Mouse (Mus musculus) mouse embryonic stem cell (cell line): ENCODE results near the gene Fhl2.
"Not testable (repeated sequence)": the region's sequence is repeated elsewhere in the genome, so short reads cannot be mapped to it uniquely, and the experiment has no call there.

Experiments
- in situ Hi-C, 2 experiments: fragments of 300-500 bp; cut with MboI; formaldehyde crosslinking; loops; 1 replicate in 1 of 2; 3 replicates in 1 of 2; pipeline ENCODE4 v1.14.3; 2019 to 2020; ENCODE audit warnings: low sequenced_read_pairs in 2 of 2, low pct_unique_long_range_greater_than_20kb in 1 of 2, mixed read lengths in 1 of 2; ENCODE audit not compliant: unreplicated experiment in 1 of 2

Fhl2 gene

GRCm38 (mm10) chr1:43199210-43199866 lies 2.6 kb upstream of the Fhl2 start:
- in situ Hi-C loops, result no loop called here

- in situ Hi-C loops, result no loop called here
Measured at GRCm38 (mm10) chr1:43196059-43196458, 725 bp downstream of the Fhl2 start.

DNA sequence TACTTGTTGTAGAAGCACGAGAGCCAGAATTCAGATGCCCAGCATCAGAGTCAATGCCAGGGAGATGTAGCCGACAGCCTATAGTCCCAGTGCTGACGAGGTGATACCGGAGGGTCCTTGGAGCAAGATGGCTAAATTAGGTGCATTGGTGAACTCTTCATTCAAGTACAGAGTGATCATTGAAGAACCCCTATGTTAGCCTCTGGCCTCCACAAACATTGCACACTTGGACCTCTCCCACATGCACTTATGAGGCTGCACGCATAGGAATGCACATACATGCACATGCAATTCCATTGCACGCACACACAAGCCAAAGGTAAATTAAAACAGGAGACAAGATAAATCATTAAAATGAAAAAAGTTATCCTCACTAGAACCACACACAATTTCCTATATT lies 3.4 kb downstream of the Fhl2 start:
- in situ Hi-C loops, result no loop called here

- in situ Hi-C loops, result no loop called here
Measured at GRCm38 (mm10) chr1:43192471-43192870, 4.3 kb downstream of the Fhl2 start.

- in situ Hi-C loops, result no loop called here
Measured at GRCm38 (mm10) chr1:43191078-43191477, 5.7 kb downstream of the Fhl2 start.

DNA sequence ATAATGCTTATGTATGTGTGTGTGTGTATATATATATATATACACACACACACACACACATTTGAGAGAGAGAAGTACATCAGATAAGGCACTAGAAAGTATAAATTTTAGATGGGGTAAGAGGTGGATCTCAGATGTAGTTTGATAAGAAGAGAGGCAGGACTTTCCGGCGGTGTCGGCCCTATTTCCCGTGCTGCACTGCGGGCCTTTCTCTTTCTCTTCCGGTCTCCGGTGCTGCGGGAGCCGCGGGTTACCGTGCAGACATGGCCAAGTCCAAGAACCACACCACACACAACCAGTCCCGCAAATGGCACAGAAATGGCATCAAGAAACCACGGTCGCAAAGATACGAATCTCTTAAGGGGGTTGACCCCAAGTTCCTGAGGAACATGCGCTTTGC lies 7.9 kb downstream of the Fhl2 start:
- in situ Hi-C loops, result not testable (repeated sequence)

GRCm38 (mm10) chr1:43186334-43186733 lies 10.4 kb downstream of the Fhl2 start:
- in situ Hi-C loops, result no loop called here

DNA sequence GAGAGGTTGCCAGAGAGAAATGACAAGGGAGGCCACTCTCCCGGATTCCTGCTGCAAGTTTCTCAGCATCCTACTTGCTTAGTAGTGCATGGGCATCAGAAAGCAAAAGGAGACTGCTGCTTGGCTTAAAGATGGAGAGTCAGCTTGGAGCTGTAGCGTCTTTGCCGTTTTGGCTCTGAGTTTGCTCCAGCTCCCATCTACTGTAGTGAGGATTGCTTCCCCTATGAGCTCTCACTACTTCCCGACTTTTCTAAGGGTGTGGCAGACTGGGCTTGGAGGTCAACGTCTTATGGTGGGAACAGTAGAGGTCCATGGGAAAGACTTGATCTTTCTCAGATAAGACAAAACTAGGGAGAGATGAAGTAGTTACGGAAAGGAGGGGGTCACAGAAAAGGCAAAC lies 15.9 kb downstream of the Fhl2 start:
- in situ Hi-C loops, result no loop called here

DNA sequence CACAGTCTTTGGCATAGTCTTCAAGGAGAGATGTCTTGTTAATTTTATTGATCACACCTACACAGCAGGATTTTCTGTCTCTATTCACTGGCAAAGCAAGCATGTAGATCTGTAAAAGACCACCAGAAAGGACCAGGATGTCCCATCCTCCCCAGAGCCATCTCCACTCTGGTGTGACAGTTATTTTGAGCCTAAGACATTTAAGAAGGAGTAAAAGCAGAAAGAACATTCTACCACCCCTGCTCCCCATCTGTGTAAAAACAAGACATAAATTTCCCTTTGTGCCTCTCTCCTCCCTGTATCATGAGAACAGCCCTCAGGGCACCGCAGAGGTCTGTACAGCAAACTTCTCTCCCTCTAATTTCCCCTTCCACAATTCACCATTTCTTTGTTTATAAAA lies 18.0 kb downstream of the Fhl2 start:
- in situ Hi-C loops, result no loop called here

DNA sequence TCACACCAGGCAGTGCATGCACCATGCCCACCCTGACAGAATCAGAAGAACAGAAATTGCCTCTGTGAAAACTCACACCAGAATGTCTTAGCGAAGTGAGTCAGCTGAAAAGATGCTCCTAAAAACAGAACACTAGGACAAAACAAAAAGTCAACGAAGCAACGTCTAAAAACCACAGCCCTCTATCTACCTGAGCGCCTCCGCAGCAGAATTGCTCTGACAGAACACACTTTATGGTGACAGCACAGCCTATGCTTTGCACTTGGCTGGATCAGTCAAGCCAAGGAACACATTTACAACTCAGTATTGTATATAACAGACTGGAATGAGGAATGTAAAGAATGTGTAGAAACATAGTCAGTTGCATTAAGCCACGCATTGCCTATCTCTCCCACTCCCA lies 18.4 kb downstream of the Fhl2 start:
- in situ Hi-C loops, result no loop called here

GRCm38 (mm10) chr1:43173283-43174226 lies 23.2 kb downstream of the Fhl2 start:
- in situ Hi-C loops, result loop anchor here in 1 of 2 experiments (25.0 kb wide), 1 partner anchor 564 kb away; the partner anchor contains the start of gene 1500015O10Rik

- in situ Hi-C loops, result loop anchor here in 1 of 2 experiments (25.0 kb wide), 1 partner anchor 565 kb away; the partner anchor contains the start of gene 1500015O10Rik
Measured at GRCm38 (mm10) chr1:43171816-43172215, 25.0 kb downstream of the Fhl2 start.

DNA sequence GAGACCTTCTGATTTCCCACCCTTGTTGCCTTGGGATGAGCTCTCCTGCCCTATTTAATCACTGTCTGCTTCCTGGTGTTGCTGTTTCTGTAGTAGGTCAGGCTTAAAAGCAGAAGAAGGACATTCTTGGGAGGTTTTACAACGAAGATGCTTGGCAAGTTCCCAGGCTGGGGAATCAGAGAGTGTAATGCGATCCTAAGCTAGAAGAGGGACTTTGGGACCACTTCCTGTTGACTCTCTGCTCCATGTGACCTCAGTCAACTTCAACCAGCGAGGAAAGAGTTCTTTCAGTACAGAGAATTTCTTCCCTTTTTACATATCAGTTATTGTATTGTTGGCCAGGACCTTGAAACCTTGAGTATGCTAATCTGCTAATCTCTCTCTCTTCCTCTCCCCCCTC lies 25.7 kb downstream of the Fhl2 start:
- in situ Hi-C loops, result loop anchor here in 1 of 2 experiments (25.0 kb wide), 1 partner anchor 566 kb away; the partner anchor contains the start of gene 1500015O10Rik

DNA sequence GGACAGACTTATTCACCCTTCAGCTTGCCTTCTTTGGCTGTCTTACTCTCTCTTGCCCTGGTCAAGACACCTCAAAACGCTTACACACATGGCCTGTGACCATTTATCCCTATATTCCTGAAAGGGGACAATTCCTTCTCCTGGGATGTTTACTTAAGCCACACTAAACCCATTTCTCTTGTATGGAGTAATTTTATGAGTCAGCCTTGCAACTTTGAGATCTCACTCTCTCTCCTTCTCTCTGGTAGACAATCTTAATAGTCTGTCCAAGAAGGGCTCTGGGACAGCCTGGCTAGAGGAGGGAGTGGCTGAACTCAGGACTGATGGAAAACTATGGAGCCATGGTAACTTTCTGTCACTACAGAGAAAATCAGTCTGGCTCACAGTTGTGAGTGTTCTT lies 27.1 kb downstream of the Fhl2 start:
- in situ Hi-C loops, result loop anchor here in 1 of 2 experiments (25.0 kb wide), 1 partner anchor 568 kb away; the partner anchor contains the start of gene 1500015O10Rik

GRCm38 (mm10) chr1:43169227-43169626 lies 27.6 kb downstream of the Fhl2 start:
- in situ Hi-C loops, result loop anchor here in 1 of 2 experiments (25.0 kb wide), 1 partner anchor 568 kb away; the partner anchor contains the start of gene 1500015O10Rik

DNA sequence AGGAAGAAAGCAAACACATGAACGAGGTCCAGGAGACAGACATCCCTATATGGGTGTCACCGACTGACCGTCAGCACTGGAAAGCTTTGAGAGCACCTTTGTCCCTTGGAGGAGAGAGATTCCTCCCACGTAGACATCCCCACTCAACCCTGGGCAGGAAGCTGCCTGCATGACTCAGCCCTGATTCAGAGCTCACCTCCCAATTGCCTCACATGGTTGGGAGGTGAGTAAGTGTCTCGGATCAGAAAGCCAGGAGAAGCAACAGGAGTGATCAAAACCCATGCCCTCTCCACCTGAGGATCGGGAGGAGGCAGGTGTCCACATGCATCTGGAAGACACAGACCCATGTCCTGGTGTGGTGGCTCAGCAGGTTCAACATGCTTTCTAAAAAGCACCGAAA lies 28.2 kb downstream of the Fhl2 start:
- in situ Hi-C loops, result loop anchor here in 1 of 2 experiments (25.0 kb wide), 1 partner anchor 569 kb away; the partner anchor contains the start of gene 1500015O10Rik

- in situ Hi-C loops, result loop anchor here in 1 of 2 experiments (25.0 kb wide), 1 partner anchor 569 kb away; the partner anchor contains the start of gene 1500015O10Rik
Measured at GRCm38 (mm10) chr1:43168026-43168425, 28.8 kb downstream of the Fhl2 start.

DNA sequence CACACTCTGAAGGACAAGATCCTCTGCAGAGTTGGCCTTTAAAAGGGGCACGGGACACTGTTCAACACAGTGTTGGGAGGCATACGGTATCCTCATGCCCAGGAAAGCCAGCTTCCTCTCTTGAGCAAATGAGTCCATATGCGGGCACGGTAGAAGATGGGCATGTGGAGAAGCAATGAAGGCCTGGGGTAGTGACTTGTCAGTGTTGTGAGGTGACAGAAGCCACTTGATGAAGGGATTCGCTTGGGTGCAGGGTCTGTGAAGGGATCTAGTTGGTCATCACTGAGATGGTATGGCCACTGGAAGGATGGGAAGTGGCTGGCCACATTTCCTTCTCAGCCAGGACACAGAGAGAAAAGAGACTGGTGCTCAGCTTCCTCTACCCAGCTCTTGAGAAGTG lies 32.2 kb downstream of the Fhl2 start:
- in situ Hi-C loops, result loop anchor here in 1 of 2 experiments (25.0 kb wide), 1 partner anchor 573 kb away; the partner anchor contains the start of gene 1500015O10Rik
